Mouse (Mus musculus) spleen, adult 2 months (tissue): ENCODE data around the gene Cd3g. TPM values are rescaled to one million over a fixed set of nuclear protein-coding genes. Genes with fewer than 3 reads are reported as not detected.
A peak's percentile ranks its signal among the peaks of the same experiment; 100 is the strongest.

Experiments
- DNase-seq, 2 experiments: peaks; one replicate each; pipeline versions ENCODE4 v3.0.0 to v3.0.0-alpha.2; 2012 to 2021; ENCODE audit warnings: low spot score in 2 of 2, low read depth in 1 of 2
- H3K27ac ChIP-seq: fragments of 200-500 bp; 2 replicates; pipeline ENCODE4 v1.5.1; 2012; ENCODE audit warnings: low read length, inconsistent platforms; ENCODE audit not compliant: insufficient read depth
- H3K27me3 ChIP-seq: fragments of 200-500 bp; 2 replicates; pipeline ENCODE4 v1.6.1; 2012; ENCODE audit warnings: mild to moderate bottlenecking, moderate library complexity, low read length, inconsistent platforms; ENCODE audit not compliant: control insufficient read depth, insufficient read depth
- H3K36me3 ChIP-seq: fragments of 200-500 bp; 2 replicates; pipeline ENCODE4 v1.6.1; 2012; ENCODE audit warnings: mild to moderate bottlenecking, low read length, inconsistent platforms; ENCODE audit not compliant: control insufficient read depth, insufficient read depth
- H3K4me1 ChIP-seq: fragments of 200-500 bp; 2 replicates; pipeline ENCODE4 v1.6.1; 2011; ENCODE audit warnings: inconsistent platforms; ENCODE audit not compliant: control insufficient read depth, insufficient read depth, insufficient read length
- H3K4me3 ChIP-seq: fragments of 200-500 bp; 2 replicates; pipeline ENCODE4 v1.5.1; 2011; ENCODE audit warnings: mild to moderate bottlenecking, inconsistent platforms; ENCODE audit not compliant: insufficient read depth, insufficient read length; ENCODE audit errors: extremely low read depth
- CTCF ChIP-seq: fragments of 200-500 bp; IDR thresholded peaks from 2 replicates; pipeline ENCODE4 v1.5.1; 2011; ENCODE audit warnings: mild to moderate bottlenecking, inconsistent platforms; ENCODE audit not compliant: insufficient read depth, insufficient read length, insufficient replicate concordance; ENCODE audit errors: extremely low read depth
- POLR2A ChIP-seq: fragments of 200-500 bp; IDR thresholded peaks from 2 replicates; pipeline ENCODE4 v1.6.1; 2011; ENCODE audit warnings: low read depth, low read length, inconsistent platforms
- WGBS: fragments of 180-500 bp; shearing (Covaris S2); methylation state at CpG from one replicate; pipeline ENCODE4 v1.1.7; 2018; 5-methylcytosine and 5-hydroxymethylcytosine counted together
- polyA plus RNA-seq: library from polyadenylated mRNA; depleted of rRNA; stranded (reverse); fragments of >200 nt; gene quantifications from 2 replicates; pipeline ENCODE4 v1.2.3, GENCODE M21; 2012; rRNA removed

Gene Cd3g
- 12.8 and 14.5 TPM in 2 replicates for polyA plus RNA-seq

DNA sequence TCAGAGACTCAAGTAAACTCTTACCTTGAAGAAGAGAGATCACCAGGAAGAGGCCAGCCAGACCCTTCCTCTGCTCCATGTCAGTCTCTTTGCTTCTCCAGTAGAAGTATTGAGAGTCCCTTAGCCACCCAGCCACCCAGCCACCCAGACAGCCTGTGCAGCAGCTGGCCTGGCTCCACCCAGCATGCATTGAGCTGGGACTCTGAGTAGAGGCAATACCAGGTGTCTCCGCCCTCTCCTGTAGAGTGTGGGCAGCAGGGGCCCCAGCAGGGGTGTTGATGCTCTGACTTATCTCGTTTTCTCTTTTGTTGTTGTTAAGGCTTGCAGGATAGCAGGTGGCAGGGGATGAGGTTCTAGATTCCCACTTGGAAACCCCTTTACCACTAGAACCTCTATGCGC lies at the start of gene Cd3g:
TSS of gene Cd3g (minus strand) at position 190 of the 400 bp plus-strand sequence.
- Histone ChIP-seq H3K27me3 (no peaks in the 10 kb centered on the region), H3K4me3 (peak within 1 kb of the TSS; percentile 53), H3K36me3 (no peaks in the 10 kb centered on the region), H3K4me1 (no peaks in the 10 kb centered on the region; the same call in 1 of the 2 replicates), H3K27ac (peak within 1 kb of the TSS; percentile 83)
- 49% methylated on average over 3 of the region's 3 CpGs for WGBS
- DNase-seq = peak in 1 of 2 experiments; percentile 53
- peak; percentile 57; the same call in 1 of the 2 replicates for TF ChIP-seq POLR2A
- no peak for TF ChIP-seq CTCF

DNA sequence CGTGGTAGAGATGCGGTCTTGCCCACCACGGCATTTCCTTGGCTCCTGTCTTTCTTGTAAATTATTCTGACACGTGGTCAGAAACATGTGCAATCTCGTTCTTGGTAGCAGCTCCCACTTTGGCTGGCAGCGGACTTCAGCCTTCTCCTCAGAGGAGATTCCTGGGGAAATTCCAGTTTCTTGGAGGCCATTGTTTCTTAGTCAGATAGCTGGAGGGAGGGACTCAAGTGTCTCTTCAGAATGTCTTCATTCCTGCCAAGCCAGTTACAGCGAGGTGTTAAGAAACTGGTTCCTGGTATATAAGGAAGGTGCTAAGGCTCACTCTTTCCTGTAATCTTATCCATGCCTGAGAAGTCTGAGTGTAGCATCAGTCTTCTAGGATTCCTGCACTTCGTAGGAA lies 47.1 kb upstream of the Cd3g start:
- 42% methylated on average over 8 of the region's 8 CpGs for WGBS
- Histone ChIP-seq H3K27ac (no peak overlapping the region), H3K27me3 (no peaks in the 10 kb centered on the region), H3K4me3 (no peak overlapping the region), H3K4me1 (peaks cover 2% of the 10 kb centered on the region; the same call in 1 of the 2 replicates), H3K36me3 (no peaks in the 10 kb centered on the region)
- TF ChIP-seq POLR2A = no peak
- no peak for TF ChIP-seq CTCF
- no peak for DNase-seq

GRCm38 (mm10) chr9:45024187-45024586 lies 44.0 kb upstream of the Cd3g start:
- Histone ChIP-seq H3K27ac (no peak overlapping the region), H3K27me3 (no peaks in the 10 kb centered on the region), H3K36me3 (no peaks in the 10 kb centered on the region), H3K4me3 (no peak overlapping the region), H3K4me1 (no peaks in the 10 kb centered on the region)
- DNase-seq = no peak
- TF ChIP-seq CTCF (no peak), POLR2A (no peak)
- WGBS = 82% methylated on average over 2 of the region's 2 CpGs

DNA sequence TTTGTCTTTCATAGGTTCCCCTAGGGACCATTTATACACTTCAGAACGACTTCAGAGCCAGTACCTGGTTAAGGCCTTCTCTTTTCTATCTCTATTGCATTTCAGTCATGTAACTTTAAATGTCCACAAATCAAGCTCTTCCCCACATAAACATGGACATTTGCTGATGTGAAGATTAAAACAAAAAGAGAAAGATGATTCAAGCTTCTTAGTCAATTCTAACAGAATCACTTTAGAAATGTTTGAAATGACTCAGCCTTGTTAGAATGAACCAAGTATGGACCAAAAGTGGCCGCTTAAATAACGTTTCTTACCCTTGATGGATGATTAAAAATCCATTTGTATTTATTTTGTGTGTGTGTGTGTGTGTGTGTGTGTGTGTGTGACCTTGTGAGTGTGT lies 43.4 kb upstream of the Cd3g start:
- Histone ChIP-seq H3K4me3 (no peak overlapping the region), H3K4me1 (no peaks in the 10 kb centered on the region), H3K36me3 (no peaks in the 10 kb centered on the region), H3K27ac (no peak overlapping the region), H3K27me3 (no peaks in the 10 kb centered on the region)
- no peak for TF ChIP-seq CTCF
- WGBS = 60% methylated on average over 3 of the region's 3 CpGs
- no peak for DNase-seq

- WGBS = 11% methylated on average over 3 of the region's 3 CpGs
- H3K4me3 ChIP-seq = no peak overlapping the region
- peak; percentile 57 to 63 for DNase-seq
- H3K27me3 ChIP-seq = no peaks in the 10 kb centered on the region
- TF ChIP-seq POLR2A (no peak), CTCF (peak; percentile 74; the same call in 1 of the 2 replicates)
- no peak overlapping the region for H3K27ac ChIP-seq
- no peaks in the 10 kb centered on the region for H3K36me3 ChIP-seq
- H3K4me1 ChIP-seq = no peaks in the 10 kb centered on the region
Measured at GRCm38 (mm10) chr9:45022800-45023199, 42.6 kb upstream of the Cd3g start.

DNA sequence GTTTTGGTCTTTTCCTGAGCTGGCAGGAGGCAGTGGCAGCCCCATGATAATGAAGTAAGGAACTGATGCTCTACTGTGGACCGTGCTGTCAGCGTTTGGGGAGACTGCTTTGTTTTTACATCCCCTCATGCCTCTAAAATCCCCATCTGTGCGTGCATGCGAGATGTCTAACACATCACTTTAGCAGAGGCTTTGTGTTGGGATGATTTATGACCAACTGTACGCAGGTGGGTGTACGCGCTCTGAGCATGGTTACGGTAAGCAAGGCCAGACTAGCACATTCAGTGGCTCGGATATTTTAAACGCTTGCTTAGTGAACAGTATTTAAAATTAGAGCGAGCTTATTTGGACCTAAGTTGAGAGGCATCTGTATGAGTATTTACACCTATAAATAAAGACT lies 37.8 kb upstream of the Cd3g start:
- Histone ChIP-seq H3K4me1 (no peaks in the 10 kb centered on the region), H3K36me3 (no peaks in the 10 kb centered on the region), H3K27me3 (no peaks in the 10 kb centered on the region), H3K27ac (no peak overlapping the region), H3K4me3 (no peak overlapping the region)
- WGBS = 75% methylated on average over 11 of the region's 11 CpGs
- no peak for DNase-seq
- TF ChIP-seq CTCF (no peak), POLR2A (no peak)

DNA sequence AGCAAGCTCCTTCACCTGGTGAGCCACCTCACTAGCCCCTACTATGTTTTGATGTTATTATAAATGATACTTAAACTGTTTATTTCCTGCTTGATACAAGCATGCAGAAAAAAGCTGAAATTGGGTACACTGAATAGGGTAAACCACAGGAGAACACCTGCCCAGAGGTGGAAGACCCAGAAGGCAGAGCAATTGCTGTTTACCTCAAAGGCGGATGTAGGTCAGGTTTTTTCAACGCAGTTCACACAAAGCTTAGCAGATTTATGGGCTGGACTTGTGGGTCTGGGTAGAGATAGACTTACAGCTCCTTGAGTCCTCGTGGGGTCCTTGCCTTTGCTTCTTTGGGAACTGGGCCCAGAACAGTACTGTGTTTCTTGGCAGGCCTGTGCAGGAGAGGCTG lies 35.6 kb upstream of the Cd3g start:
- Histone ChIP-seq H3K27me3 (no peaks in the 10 kb centered on the region), H3K4me3 (no peak overlapping the region), H3K4me1 (no peaks in the 10 kb centered on the region), H3K27ac (no peak overlapping the region), H3K36me3 (no peaks in the 10 kb centered on the region)
- 49% methylated on average over 3 of the region's 3 CpGs for WGBS
- no peak for DNase-seq
- TF ChIP-seq POLR2A (no peak), CTCF (no peak)

GRCm38 (mm10) chr9:45014879-45015278 lies 34.6 kb upstream of the Cd3g start:
- 11% methylated on average over 2 of the region's 2 CpGs for WGBS
- DNase-seq = no peak

More at GRCm38 (mm10) chr9:45014879-45015278, 34.6 kb upstream of the Cd3g start:
- no peaks in the 10 kb centered on the region for H3K36me3 ChIP-seq
- H3K27ac ChIP-seq = no peak overlapping the region
- TF ChIP-seq CTCF (no peak), POLR2A (no peak)
- H3K4me1 ChIP-seq = no peaks in the 10 kb centered on the region
- H3K4me3 ChIP-seq = no peak overlapping the region
- no peaks in the 10 kb centered on the region for H3K27me3 ChIP-seq
